Mouse (Mus musculus) intestine, embryonic 14.5 days (tissue): Measurements from ENCODE around the gene Mafk. TPM values are rescaled to one million over a fixed set of nuclear protein-coding genes. Genes with fewer than 3 reads are reported as not detected.

ENCODE experiments used
- ATAC-seq: fragments of 200-750 bp; cut with Nextera tagmentation; replicated peaks from 2 replicates; pipeline ENCODE4 v1.8.0; 2017; ENCODE audit warnings: low read depth, moderate number of reproducible peaks, moderate TSS enrichment, moderate library complexity; ENCODE audit not compliant: low FRiP score, low TSS enrichment
- DNase-seq: peaks from one replicate; pipeline ENCODE4 v3.0.0-alpha.2; 2018; ENCODE audit warnings: low spot score
- H3K27ac ChIP-seq: fragments of 300-500 bp; sonication (generic); 2 replicates; pipeline ENCODE4 v1.5.1; 2014; ENCODE audit warnings: low read depth, mild to moderate bottlenecking, control low read depth
- H3K27me3 ChIP-seq: fragments of 300-500 bp; sonication (generic); replicated peaks from 2 replicates; pipeline ENCODE4 v1.6.1; 2014; ENCODE audit warnings: low read length, control low read depth; ENCODE audit not compliant: control insufficient read depth, insufficient read depth
- H3K36me3 ChIP-seq: fragments of 300-500 bp; sonication (generic); 2 replicates; pipeline ENCODE4 v1.6.1; 2014; ENCODE audit warnings: low read length, control low read depth; ENCODE audit not compliant: control insufficient read depth, insufficient read depth
- H3K4me1 ChIP-seq: fragments of 300-500 bp; sonication (generic); replicated peaks from 2 replicates; pipeline ENCODE4 v1.6.1; 2014; ENCODE audit warnings: low read length, control low read depth, mixed read lengths; ENCODE audit not compliant: control insufficient read depth, insufficient read depth
- H3K4me2 ChIP-seq: fragments of 300-500 bp; sonication (generic); 2 replicates; pipeline ENCODE4 v1.6.1; 2014; ENCODE audit warnings: low read length
- H3K4me3 ChIP-seq: fragments of 300-500 bp; sonication (generic); 2 replicates; pipeline ENCODE4 v1.5.1; 2014; ENCODE audit warnings: low read depth, low read length, control low read depth, mixed read lengths
- H3K9ac ChIP-seq: fragments of 300-500 bp; sonication (generic); 2 replicates; pipeline ENCODE4 v1.6.1; 2014; ENCODE audit warnings: mild to moderate bottlenecking, low read length
- H3K9me3 ChIP-seq: fragments of 300-500 bp; sonication (generic); 2 replicates; pipeline ENCODE4 v1.6.1; 2016; ENCODE audit warnings: low read length, control low read depth; ENCODE audit not compliant: control insufficient read depth
- WGBS: fragments of 180-500 bp; shearing (Covaris S2); extraction: QIAGEN DNeasy Blood & Tissue Kit; methylation state at CpG from one replicate; pipeline ENCODE4 v1.1.7; 2014; 5-methylcytosine and 5-hydroxymethylcytosine counted together
- polyA plus RNA-seq: library from polyadenylated mRNA; unstranded; fragments of >200 nt; fragmentation: Nextera tagmentation; extraction: Ambion mirVana; gene quantifications from 2 replicates; pipeline ENCODE4 v1.2.1, GENCODE M21; 2014

The Mafk gene
- polyA plus RNA-seq, 1 experiment from 2014 or later = 11.2 TPM

GRCm38 (mm10) chr5:139758096-139758495, 33.2 kb upstream of the Mafk start:
- DNase-seq = no peak
- H3K27me3 ChIP-seq = no peaks in the 10 kb centered on the region
- no peak for ATAC-seq
- H3K27ac ChIP-seq = no peak overlapping the region
- H3K36me3 ChIP-seq = peaks cover 94% of the 10 kb centered on the region
- H3K4me1 ChIP-seq = no peaks in the 10 kb centered on the region
- H3K9me3 ChIP-seq = no peaks in the 10 kb centered on the region
- no peak overlapping the region for H3K9ac ChIP-seq
- WGBS = 89% methylated on average over 16 of the region's 16 CpGs
- no peak overlapping the region for H3K4me2 ChIP-seq
- H3K4me3 ChIP-seq = no peak overlapping the region

GRCm38 (mm10) chr5:139764296-139764695, 27.0 kb upstream of the Mafk start:
- no peak for DNase-seq
- H3K4me2 ChIP-seq = no peak overlapping the region
- WGBS = 69% methylated on average over 11 of the region's 11 CpGs
- H3K9ac ChIP-seq = no peak overlapping the region
- H3K27ac ChIP-seq = no peak overlapping the region
- no peak overlapping the region for H3K4me3 ChIP-seq
- no peak for ATAC-seq
- no peaks in the 10 kb centered on the region for H3K27me3 ChIP-seq
- no peaks in the 10 kb centered on the region for H3K4me1 ChIP-seq
- no peaks in the 10 kb centered on the region for H3K9me3 ChIP-seq
- peaks cover 96% of the 10 kb centered on the region for H3K36me3 ChIP-seq

- no peak overlapping the region for H3K4me3 ChIP-seq
- 93% methylated on average over 8 of the region's 8 CpGs for WGBS
- H3K9me3 ChIP-seq = no peaks in the 10 kb centered on the region
- no peak overlapping the region for H3K27ac ChIP-seq
- no peaks in the 10 kb centered on the region for H3K27me3 ChIP-seq
- no peak overlapping the region for H3K4me2 ChIP-seq
- DNase-seq (no peak), ATAC-seq (no peak)
- H3K36me3 ChIP-seq = peaks cover 95% of the 10 kb centered on the region
- no peak overlapping the region for H3K9ac ChIP-seq
- no peaks in the 10 kb centered on the region for H3K4me1 ChIP-seq
Observed at GRCm38 (mm10) chr5:139768216-139768615, 23.1 kb upstream of the Mafk start.

GRCm38 (mm10) chr5:139775216-139775926, 15.9 kb upstream of the Mafk start, which contains the start of gene Ints1:
Gene Ints1 (minus strand): TSS chr5:139775674.
- H3K4me1 ChIP-seq = peaks cover 8% of the 10 kb centered on the region
- peaks cover 34% of the 10 kb centered on the region for H3K36me3 ChIP-seq
- no peaks in the 10 kb centered on the region for H3K9me3 ChIP-seq
- H3K4me3 ChIP-seq = peak within 1 kb of the TSS; percentile 66
- peak; percentile 89 for ATAC-seq
- H3K27ac ChIP-seq = no peak within 1 kb of the TSS
- H3K4me2 ChIP-seq = peak within 1 kb of the TSS; percentile 95
- DNase-seq = peak; percentile 98
- peak within 1 kb of the TSS; percentile 63 for H3K9ac ChIP-seq
- WGBS = under 1% methylated on average over 55 of the region's 55 CpGs
- H3K27me3 ChIP-seq = no peaks in the 10 kb centered on the region

GRCm38 (mm10) chr5:139776966-139777365, 14.3 kb upstream of the Mafk start:
- no peak for DNase-seq
- ATAC-seq = no peak
- 76% methylated on average over 5 of the region's 5 CpGs for WGBS

GRCm38 (mm10) chr5:139781406-139781805, 9.9 kb upstream of the Mafk start:
- Histone ChIP-seq H3K36me3 (no peaks in the 10 kb centered on the region), H3K9ac (no peak overlapping the region), H3K9me3 (no peaks in the 10 kb centered on the region), H3K27me3 (no peaks in the 10 kb centered on the region), H3K4me1 (no peaks in the 10 kb centered on the region), H3K27ac (no peak overlapping the region), H3K4me3 (no peak overlapping the region), H3K4me2 (no peak overlapping the region)
- no peak for ATAC-seq
- WGBS = 81% methylated on average over 8 of the region's 8 CpGs
- no peak for DNase-seq

More at GRCm38 (mm10) chr5:139776966-139777365, 14.3 kb upstream of the Mafk start:
- Histone ChIP-seq H3K27me3 (no peaks in the 10 kb centered on the region), H3K4me3 (no peak overlapping the region), H3K9me3 (no peaks in the 10 kb centered on the region), H3K36me3 (peaks cover 18% of the 10 kb centered on the region), H3K4me2 (no peak overlapping the region), H3K4me1 (peaks cover 8% of the 10 kb centered on the region), H3K27ac (no peak overlapping the region), H3K9ac (no peak overlapping the region)

- no peak for DNase-seq
- H3K36me3 ChIP-seq = no peaks in the 10 kb centered on the region
- no peak overlapping the region for H3K27ac ChIP-seq
- H3K4me2 ChIP-seq = no peak overlapping the region
- no peak overlapping the region for H3K4me3 ChIP-seq
- WGBS = 54% methylated on average over 4 of the region's 4 CpGs
- ATAC-seq = no peak
- H3K9me3 ChIP-seq = no peaks in the 10 kb centered on the region
- H3K9ac ChIP-seq = no peak overlapping the region
- no peaks in the 10 kb centered on the region for H3K27me3 ChIP-seq
- H3K4me1 ChIP-seq = peaks cover 28% of the 10 kb centered on the region
Observed at GRCm38 (mm10) chr5:139789466-139789865, 1.8 kb upstream of the Mafk start.

- Histone ChIP-seq H3K9me3 (no peaks in the 10 kb centered on the region), H3K27me3 (no peaks in the 10 kb centered on the region), H3K4me1 (peaks cover 47% of the 10 kb centered on the region), H3K36me3 (no peaks in the 10 kb centered on the region), H3K9ac (peak overlapping the region; percentile 67), H3K4me3 (peak overlapping the region; percentile 68), H3K27ac (no peak overlapping the region), H3K4me2 (peak overlapping the region; percentile 93)
- DNase-seq = no peak
- 14% methylated on average over 11 of the region's 11 CpGs for WGBS
- no peak for ATAC-seq
Observed at GRCm38 (mm10) chr5:139792159-139792775, 954 bp downstream of the Mafk start.

GRCm38 (mm10) chr5:139792966-139793337, 1.6 kb downstream of the Mafk start:
- Histone ChIP-seq H3K4me3 (peak overlapping the region; percentile 68), H3K36me3 (no peaks in the 10 kb centered on the region), H3K4me2 (peak overlapping the region; percentile 93), H3K27ac (peak overlapping the region; percentile 66), H3K27me3 (no peaks in the 10 kb centered on the region), H3K9me3 (no peaks in the 10 kb centered on the region), H3K9ac (no peak overlapping the region), H3K4me1 (peaks cover 54% of the 10 kb centered on the region)
- DNase-seq (no peak), ATAC-seq (no peak)
- 28% methylated on average over 3 of the region's 3 CpGs for WGBS
